In genomic region chr7:35076645-35077044, GRCm38 (mm10) we compare ENCODE assay signal across 12 mouse cellular contexts. TPM values are rescaled to one million over a fixed set of nuclear protein-coding genes. Genes with fewer than 3 reads are reported as not detected.
DNase-seq lines count a peak whose midpoint lies in the region; ATAC-seq and TF ChIP-seq lines count a peak whose summit lies in the region.
"Had no signal": no experiment of that assay in that cellular context is flagged by ENCODE, and none has a peak within 500 bp of the region (broad histone marks: within the 10 kb centered on the region; RNA-seq: fewer than 3 reads in every experiment).

No protein-coding gene starts in this region.

- peak; percentile 39 for DNase-seq in kidney, adult 18-20 months
- peak; percentile 68 for DNase-seq in Muller cell, postnatal 12 days (ENCODE audit: inconsistent ontology term)
- peak; percentile 84 for DNase-seq in adrenal gland, postnatal 14 days
- DNase-seq in heart, postnatal 0 days (ENCODE audit: low spot score), result peak; percentile 46
- no peak for DNase-seq in yolk sac, embryonic 10.5 days (ENCODE audit: low spot score)
- DNase-seq: gastrocnemius, postnatal 36 days; thymus, postnatal 36 days had no signal

- no peaks in the 10 kb centered on the region for H3K9me3 ChIP-seq in kidney, embryonic 15.5 days (replicated peaks)
- no peaks in the 10 kb centered on the region for H3K9me3 ChIP-seq in heart, postnatal 0 days (replicated peaks; ENCODE audit: control insufficient read depth, low read length)

- no peak overlapping the region for H3K27ac ChIP-seq in kidney, embryonic 15.5 days
- peak overlapping the region; percentile 52 for H3K27ac ChIP-seq in heart, postnatal 0 days (ENCODE audit: low read depth)
- H3K27ac ChIP-seq: layer of hippocampus, adult 2 months had no signal

- 45% methylated on average over 5 of the region's 5 CpGs for WGBS in kidney, embryonic 15.5 days
- WGBS in heart, postnatal 0 days, result 16% methylated on average over 5 of the region's 5 CpGs

- H3K4me2 ChIP-seq in kidney, embryonic 15.5 days, result no peak overlapping the region
- no peak overlapping the region for H3K4me2 ChIP-seq in heart, postnatal 0 days (ENCODE audit: low read depth, low read length)

- TF ChIP-seq CTCF in heart, postnatal 0 days (IDR thresholded peaks at IDR 0.05; ENCODE audit: low read depth), result no peak

- H3K4me1 ChIP-seq in kidney, embryonic 15.5 days, result peaks cover 15% of the 10 kb centered on the region
- H3K4me1 ChIP-seq in heart, postnatal 0 days (ENCODE audit: control insufficient read depth, insufficient read depth), result no peaks in the 10 kb centered on the region

- no peak overlapping the region for H3K4me3 ChIP-seq in kidney, embryonic 15.5 days (replicated peaks)
- H3K4me3 ChIP-seq in heart, postnatal 0 days (ENCODE audit: low read depth, low read length), result no peak overlapping the region
- H3K4me3 ChIP-seq: layer of hippocampus, adult 2 months; myocyte had no signal

- no peak overlapping the region for H3K9ac ChIP-seq in kidney, embryonic 15.5 days
- H3K9ac ChIP-seq in heart, postnatal 0 days (replicated peaks; ENCODE audit: low read depth, low read length), result 0 out of 2 replicates have a peak overlapping the region, but pooled peaks have one; percentile 28

- no peak for ATAC-seq in kidney, embryonic 15.5 days (replicated peaks; ENCODE audit: low FRiP score)
- peak; percentile 75 for ATAC-seq in heart, postnatal 0 days (ENCODE audit: insufficient read depth, low read depth)
- no peak for ATAC-seq in frontal cortex, adult (ENCODE audit: low TSS enrichment)
- no peak for ATAC-seq in megakaryocyte progenitor cell, adult 5-6 weeks (replicated peaks; ENCODE audit: poor library complexity)

- H3K27me3 ChIP-seq in kidney, embryonic 15.5 days, result no peaks in the 10 kb centered on the region
- no peaks in the 10 kb centered on the region for H3K27me3 ChIP-seq in heart, postnatal 0 days (ENCODE audit: control insufficient read depth, insufficient read depth, low read length)

- no peak for TF ChIP-seq EP300 in heart, postnatal 0 days (IDR thresholded peaks at IDR 0.05; ENCODE audit: low read depth)

- H3K36me3 ChIP-seq in kidney, embryonic 15.5 days, result no peaks in the 10 kb centered on the region
- no peaks in the 10 kb centered on the region for H3K36me3 ChIP-seq in heart, postnatal 0 days (replicated peaks; ENCODE audit: control insufficient read depth, insufficient read depth, low read length)

RNA-seq across cellular contexts. Expression of gene Cebpg, which starts 20.3 kb away (rescaled TPM):
- polyA plus RNA-seq in kidney, embryonic 15.5 days (2015; fragmentation: Nextera tagmentation; extraction: Ambion mirVana), result 37.4 and 41.5 TPM in 2 replicates
- total RNA-seq in adrenal gland, postnatal 14 days (2021), result 52.4 and 53.7 TPM in 2 replicates
- total RNA-seq in heart, postnatal 0 days (2014; rRNA removed; ENCODE audit: low replicate concordance), result 3.6 and 9.1 TPM in 2 replicates
- polyA plus RNA-seq in heart, postnatal 0 days (2015; fragmentation: Nextera tagmentation; extraction: Ambion mirVana), result 13.4 and 13.9 TPM in 2 replicates
- 16.7 and 17.1 TPM in 2 replicates for total RNA-seq in megakaryocyte progenitor cell, adult 5-6 weeks (2015)
- 29.8 and 34.6 TPM in 2 replicates for total RNA-seq in megakaryocyte progenitor cell, adult 5-6 weeks (2017)

RNA-seq across cellular contexts. Expression of gene Cebpa, which starts 42.4 kb away (rescaled TPM):
- 1.3 and 1.5 TPM in 2 replicates for polyA plus RNA-seq in kidney, embryonic 15.5 days (2015; fragmentation: Nextera tagmentation; extraction: Ambion mirVana)
- total RNA-seq in adrenal gland, postnatal 14 days (2021), result 178 and 183 TPM in 2 replicates
- 3.5 and 6.3 TPM in 2 replicates for total RNA-seq in heart, postnatal 0 days (2014; rRNA removed; ENCODE audit: low replicate concordance)
- polyA plus RNA-seq in heart, postnatal 0 days (2015; fragmentation: Nextera tagmentation; extraction: Ambion mirVana), result 0.20 and 0.48 TPM in 2 replicates
- 70.5 and 75.2 TPM in 2 replicates for total RNA-seq in megakaryocyte progenitor cell, adult 5-6 weeks (2015)
- 27.2 and 29.0 TPM in 2 replicates for total RNA-seq in megakaryocyte progenitor cell, adult 5-6 weeks (2017)
